Mouse (Mus musculus): ENCODE results near the gene Gm8265.
"Not testable (repeated sequence)": the region's sequence is repeated elsewhere in the genome, so short reads cannot be mapped to it uniquely, and the experiment has no call there.

The Gm8265 gene

GRCm38 (mm10) chr14:5632928-5633327 is at the start of gene Gm8265:
TSS of gene Gm8265 (minus strand) at chr14:5633028.
- not testable (repeated sequence) for DNase-seq (ENCODE audit: low spot score)
